Mouse (Mus musculus): ENCODE results near the gene Alg1. TPM values are rescaled to one million over a fixed set of nuclear protein-coding genes. Genes with fewer than 3 reads are reported as not detected.
A peak's percentile ranks its signal among the peaks of the same experiment; 100 is the strongest.
"Not testable (repeated sequence)": the region's sequence is repeated elsewhere in the genome, so short reads cannot be mapped to it uniquely, and the experiment has no call there.

The Alg1 gene
- total RNA-seq, 2 experiments from 2014 or later: 25.6 to 26.8 TPM

GRCm38 (mm10) chr16:5228103-5228502 is 5.3 kb upstream of the Alg1 start:
- DNase-seq (ENCODE audit: low spot score in 2 of 2): not testable (repeated sequence)

GRCm38 (mm10) chr16:5232982-5233381 is 439 bp upstream of the Alg1 start:
- DNase-seq (ENCODE audit: low spot score in 2 of 2): no peak

GRCm38 (mm10) chr16:5242355-5242754 is 8.9 kb downstream of the Alg1 start:
- DNase-seq (ENCODE audit: low spot score in 2 of 2): no peak

GRCm38 (mm10) chr16:5242882-5243281 is 9.5 kb downstream of the Alg1 start:
- DNase-seq (ENCODE audit: low spot score in 2 of 2): no peak

- peak; percentile 65 to 66 for DNase-seq (ENCODE audit: low spot score in 2 of 2)
These were observed 11.0 kb downstream of the Alg1 start for GRCm38 (mm10) chr16:5244411-5244810.

GRCm38 (mm10) chr16:5250891-5251290 is 17.5 kb downstream of the Alg1 start:
- DNase-seq (ENCODE audit: low spot score in 2 of 2): no peak

GRCm38 (mm10) chr16:5252260-5252659 is 18.8 kb downstream of the Alg1 start:
- no peak for DNase-seq (ENCODE audit: low spot score in 2 of 2)

GRCm38 (mm10) chr16:5254346-5255025 is 21.1 kb downstream of the Alg1 start:
- DNase-seq (ENCODE audit: low spot score in 2 of 2): peak; percentile 57 to 62

- DNase-seq (ENCODE audit: low spot score in 2 of 2): no peak
These were observed 21.8 kb downstream of the Alg1 start for GRCm38 (mm10) chr16:5255081-5255740.

- DNase-seq (ENCODE audit: low spot score in 2 of 2): peak; percentile 95 to 97
These were observed 22.5 kb downstream of the Alg1 start, which contains the start of gene Eef2kmt for GRCm38 (mm10) chr16:5255779-5256496. Eef2kmt (minus strand) TSS chr16:5255983.

- DNase-seq (ENCODE audit: low spot score in 2 of 2): no peak
These were observed 29.7 kb downstream of the Alg1 start for GRCm38 (mm10) chr16:5263156-5263555.

GRCm38 (mm10) chr16:5263926-5264325 is 30.5 kb downstream of the Alg1 start:
- no peak for DNase-seq (ENCODE audit: low spot score in 2 of 2)

- no peak for DNase-seq (ENCODE audit: low spot score in 2 of 2)
These were observed 38.1 kb downstream of the Alg1 start for GRCm38 (mm10) chr16:5271411-5272035.

GRCm38 (mm10) chr16:5272371-5272770 is 39.0 kb downstream of the Alg1 start:
- DNase-seq (ENCODE audit: low spot score in 2 of 2): no peak

- DNase-seq (ENCODE audit: low spot score in 2 of 2): no peak
These were observed 46.3 kb downstream of the Alg1 start for GRCm38 (mm10) chr16:5279571-5280222.

- no peak for DNase-seq (ENCODE audit: low spot score in 2 of 2)
These were observed 49.3 kb downstream of the Alg1 start for GRCm38 (mm10) chr16:5282686-5283085.

- DNase-seq (ENCODE audit: low spot score in 2 of 2): no peak
These were observed 52.0 kb downstream of the Alg1 start for GRCm38 (mm10) chr16:5285376-5285775.

All from left cerebral cortex, adult 18-20 months (tissue).